Mouse (Mus musculus): Measurements from ENCODE around the gene Cntn4. TPM values are rescaled to one million over a fixed set of nuclear protein-coding genes. Genes with fewer than 3 reads are reported as not detected.

The Cntn4 gene
- polyA plus RNA-seq, 1 experiment from 2014 or later, result 2.0 TPM

GRCm38 (mm10) chr6:106738229-106738628, 1060.8 kb downstream of the Cntn4 start:
- Histone ChIP-seq H3K9me3 (ENCODE audit: control insufficient read depth, low read length) (no peaks in the 10 kb centered on the region), H3K4me3 (ENCODE audit: low read depth, low read length) (no peak overlapping the region), H3K4me1 (ENCODE audit: control insufficient read depth, insufficient read depth, low read length) (no peaks in the 10 kb centered on the region), H3K36me3 (ENCODE audit: control insufficient read depth, insufficient read depth, low read length) (no peaks in the 10 kb centered on the region), H3K27me3 (ENCODE audit: control insufficient read depth, insufficient read depth, low read length) (no peaks in the 10 kb centered on the region), H3K4me2 (no peak overlapping the region), H3K27ac (ENCODE audit: low read depth, low read length) (no peak overlapping the region), H3K9ac (ENCODE audit: low read length) (no peak overlapping the region)
- WGBS, result 81% methylated on average over 3 of the region's 3 CpGs
- no peak for ATAC-seq (ENCODE audit: low FRiP score)
- DNase-seq (ENCODE audit: low spot score, missing footprints), result no peak

GRCm38 (mm10) chr6:106740244-106740825, 1062.9 kb downstream of the Cntn4 start:
- ATAC-seq (ENCODE audit: low FRiP score) (no peak), DNase-seq (ENCODE audit: low spot score, missing footprints) (no peak)
- no peaks in the 10 kb centered on the region for H3K9me3 ChIP-seq (ENCODE audit: control insufficient read depth, low read length)
- H3K4me2 ChIP-seq, result no peak overlapping the region
- H3K4me3 ChIP-seq (ENCODE audit: low read depth, low read length), result no peak overlapping the region
- WGBS, result 96% methylated on average over 1 of the region's 1 CpGs
- H3K9ac ChIP-seq (ENCODE audit: low read length), result no peak overlapping the region
- H3K36me3 ChIP-seq (ENCODE audit: control insufficient read depth, insufficient read depth, low read length), result no peaks in the 10 kb centered on the region
- no peak overlapping the region for H3K27ac ChIP-seq (ENCODE audit: low read depth, low read length)
- no peaks in the 10 kb centered on the region for H3K4me1 ChIP-seq (ENCODE audit: control insufficient read depth, insufficient read depth, low read length)
- no peaks in the 10 kb centered on the region for H3K27me3 ChIP-seq (ENCODE audit: control insufficient read depth, insufficient read depth, low read length)

- no peak overlapping the region for H3K27ac ChIP-seq (ENCODE audit: low read depth, low read length)
- H3K4me2 ChIP-seq, result no peak overlapping the region
- no peaks in the 10 kb centered on the region for H3K9me3 ChIP-seq (ENCODE audit: control insufficient read depth, low read length)
- no peaks in the 10 kb centered on the region for H3K27me3 ChIP-seq (ENCODE audit: control insufficient read depth, insufficient read depth, low read length)
- no peak overlapping the region for H3K4me3 ChIP-seq (ENCODE audit: low read depth, low read length)
- no peaks in the 10 kb centered on the region for H3K4me1 ChIP-seq (ENCODE audit: control insufficient read depth, insufficient read depth, low read length)
- no peak overlapping the region for H3K9ac ChIP-seq (ENCODE audit: low read length)
- 77% methylated on average over 7 of the region's 7 CpGs for WGBS
- DNase-seq (ENCODE audit: low spot score, missing footprints) (no peak), ATAC-seq (ENCODE audit: low FRiP score) (no peak)
- H3K36me3 ChIP-seq (ENCODE audit: control insufficient read depth, insufficient read depth, low read length), result no peaks in the 10 kb centered on the region
These were observed 1066.2 kb downstream of the Cntn4 start for GRCm38 (mm10) chr6:106743556-106744233.

- H3K4me1 ChIP-seq (ENCODE audit: control insufficient read depth, insufficient read depth, low read length), result no peaks in the 10 kb centered on the region
- H3K4me3 ChIP-seq (ENCODE audit: low read depth, low read length), result no peak overlapping the region
- no peak overlapping the region for H3K9ac ChIP-seq (ENCODE audit: low read length)
- H3K27ac ChIP-seq (ENCODE audit: low read depth, low read length), result no peak overlapping the region
- H3K36me3 ChIP-seq (ENCODE audit: control insufficient read depth, insufficient read depth, low read length), result no peaks in the 10 kb centered on the region
- H3K4me2 ChIP-seq, result no peak overlapping the region
- no peaks in the 10 kb centered on the region for H3K27me3 ChIP-seq (ENCODE audit: control insufficient read depth, insufficient read depth, low read length)
- DNase-seq (ENCODE audit: low spot score, missing footprints), result no peak
- no peak for ATAC-seq (ENCODE audit: low FRiP score)
- WGBS, result 86% methylated on average over 7 of the region's 7 CpGs
- no peaks in the 10 kb centered on the region for H3K9me3 ChIP-seq (ENCODE audit: control insufficient read depth, low read length)
These were observed 1068.4 kb downstream of the Cntn4 start for GRCm38 (mm10) chr6:106745673-106746394.

GRCm38 (mm10) chr6:106747251-106747650, 1069.8 kb downstream of the Cntn4 start:
- Histone ChIP-seq H3K27ac (ENCODE audit: low read depth, low read length) (no peak overlapping the region), H3K4me2 (no peak overlapping the region), H3K9me3 (ENCODE audit: control insufficient read depth, low read length) (no peaks in the 10 kb centered on the region), H3K27me3 (ENCODE audit: control insufficient read depth, insufficient read depth, low read length) (no peaks in the 10 kb centered on the region), H3K36me3 (ENCODE audit: control insufficient read depth, insufficient read depth, low read length) (no peaks in the 10 kb centered on the region), H3K9ac (ENCODE audit: low read length) (no peak overlapping the region), H3K4me3 (ENCODE audit: low read depth, low read length) (no peak overlapping the region), H3K4me1 (ENCODE audit: control insufficient read depth, insufficient read depth, low read length) (no peaks in the 10 kb centered on the region)
- ATAC-seq (ENCODE audit: low FRiP score) (no peak), DNase-seq (ENCODE audit: low spot score, missing footprints) (no peak)
- 98% methylated on average over 5 of the region's 5 CpGs for WGBS

GRCm38 (mm10) chr6:106747804-106748203, 1070.3 kb downstream of the Cntn4 start:
- no peak for DNase-seq (ENCODE audit: low spot score, missing footprints)
- H3K27me3 ChIP-seq (ENCODE audit: control insufficient read depth, insufficient read depth, low read length), result no peaks in the 10 kb centered on the region
- H3K4me3 ChIP-seq (ENCODE audit: low read depth, low read length), result no peak overlapping the region
- 80% methylated on average over 3 of the region's 3 CpGs for WGBS
- no peak overlapping the region for H3K27ac ChIP-seq (ENCODE audit: low read depth, low read length)
- no peaks in the 10 kb centered on the region for H3K4me1 ChIP-seq (ENCODE audit: control insufficient read depth, insufficient read depth, low read length)
- H3K4me2 ChIP-seq, result no peak overlapping the region
- no peaks in the 10 kb centered on the region for H3K36me3 ChIP-seq (ENCODE audit: control insufficient read depth, insufficient read depth, low read length)
- no peak for ATAC-seq (ENCODE audit: low FRiP score)
- H3K9me3 ChIP-seq (ENCODE audit: control insufficient read depth, low read length), result no peaks in the 10 kb centered on the region
- H3K9ac ChIP-seq (ENCODE audit: low read length), result no peak overlapping the region

Measured in midbrain, embryonic 11.5 days (tissue).